10 mouse cellular contexts compared by ENCODE assay signal in the genomic region with DNA sequence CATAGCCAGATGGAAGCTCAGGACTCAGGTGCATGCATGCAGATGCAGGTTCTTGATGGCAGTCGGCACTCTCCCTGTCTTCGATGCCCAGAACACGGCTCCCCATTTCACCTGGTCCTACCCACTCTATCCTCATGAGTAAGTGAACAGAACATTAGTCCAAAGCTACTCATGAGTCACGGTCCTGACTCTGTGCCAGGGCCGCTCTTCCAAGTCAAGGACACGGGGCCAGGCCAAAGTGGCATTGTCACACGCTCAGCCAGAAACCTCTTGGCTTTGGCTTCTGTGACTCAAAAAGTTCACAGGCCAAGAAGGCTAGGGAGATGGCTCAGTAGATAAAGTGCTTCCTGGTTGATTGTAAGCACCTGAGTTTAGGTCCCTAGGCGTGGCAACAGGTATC.
DNase-seq lines count a peak whose midpoint lies in the region; ATAC-seq and TF ChIP-seq lines count a peak whose summit lies in the region.
"Had no signal": no experiment of that assay in that cellular context is flagged by ENCODE, and none has a peak within 500 bp of the region (broad histone marks: within the 10 kb centered on the region; RNA-seq: fewer than 3 reads in every experiment).

No protein-coding gene starts in this region.

- 38% methylated on average over 8 of the region's 8 CpGs for WGBS in cerebellum, adult 2 months
- 88% methylated on average over 8 of the region's 8 CpGs for WGBS in liver, postnatal 0 days (ENCODE audit: insufficient replicate concordance)
- WGBS in liver, embryonic 12.5 days (ENCODE audit: insufficient replicate concordance): 71% methylated on average over 8 of the region's 8 CpGs
- 74% methylated on average over 8 of the region's 8 CpGs for WGBS in stomach, postnatal 0 days

- TF ChIP-seq CTCF in cerebellum, adult 2 months (IDR thresholded peaks at IDR 0.05; ENCODE audit: borderline replicate concordance, insufficient read depth, low read depth, low read length): no peak
- TF ChIP-seq CTCF in liver, postnatal 0 days (IDR thresholded peaks at IDR 0.05; ENCODE audit: low read depth): no peak
- TF ChIP-seq CTCF in stomach, postnatal 0 days (IDR thresholded peaks at IDR 0.05; ENCODE audit: low read depth): no peak

- DNase-seq in cerebellum, adult 2 months: peak; percentile 16 to 46
- DNase-seq in cerebellum, adult 8-10 months: no peak
- peak; percentile 16 for DNase-seq in liver, postnatal 0 days
- DNase-seq in heart, postnatal 4 days: peak; percentile 48
- DNase-seq in stomach, postnatal 0 days (ENCODE audit: low spot score): peak; percentile 17
- DNase-seq in spleen, postnatal 14 days (ENCODE audit: low spot score in 2 of 2): no peak
- DNase-seq in frontal cortex, adult 2 months (ENCODE audit: extremely low spot score in 1 of 2, low spot score in 1 of 2): no peak
- DNase-seq: cerebellum, adult 9-11 months had no signal

- H3K27me3 ChIP-seq in cerebellum, adult 2 months (ENCODE audit: control insufficient read depth, insufficient read depth, low read length): no peaks in the 10 kb centered on the region
- H3K27me3 ChIP-seq in liver, postnatal 0 days (ENCODE audit: insufficient read depth, low read length): no peaks in the 10 kb centered on the region
- H3K27me3 ChIP-seq in liver, embryonic 12.5 days (replicated peaks): no peaks in the 10 kb centered on the region
- H3K27me3 ChIP-seq in stomach, postnatal 0 days (ENCODE audit: control insufficient read depth, insufficient read depth, low read length): no peaks in the 10 kb centered on the region
- H3K27me3 ChIP-seq: hindbrain, embryonic 12.5 days had no signal

- H3K4me2 ChIP-seq in liver, postnatal 0 days (ENCODE audit: low read depth, low read length): no peak overlapping the region
- no peak overlapping the region for H3K4me2 ChIP-seq in liver, embryonic 12.5 days
- H3K4me2 ChIP-seq in stomach, postnatal 0 days (replicated peaks; ENCODE audit: low read depth): no peak overlapping the region
- H3K4me2 ChIP-seq: hindbrain, embryonic 12.5 days had no signal

- H3K4me1 ChIP-seq in cerebellum, adult 2 months (ENCODE audit: control insufficient read depth, insufficient read depth, low read length): no peaks in the 10 kb centered on the region
- H3K4me1 ChIP-seq in liver, postnatal 0 days (ENCODE audit: insufficient read depth): no peaks in the 10 kb centered on the region
- H3K4me1 ChIP-seq in liver, embryonic 12.5 days: no peaks in the 10 kb centered on the region
- no peaks in the 10 kb centered on the region for H3K4me1 ChIP-seq in stomach, postnatal 0 days (replicated peaks; ENCODE audit: control insufficient read depth, insufficient read depth)
- H3K4me1 ChIP-seq: hindbrain, embryonic 12.5 days had no signal

- no peak for ATAC-seq in liver, postnatal 0 days
- no peak for ATAC-seq in liver, embryonic 12.5 days
- ATAC-seq in stomach, postnatal 0 days (ENCODE audit: low FRiP score, low TSS enrichment): peak; percentile 42; the same call in 1 of the 2 replicates

- TF ChIP-seq POLR2A in cerebellum, adult 2 months (IDR thresholded peaks at IDR 0.05; ENCODE audit: borderline replicate concordance, insufficient read depth, low read length): no peak

- no peak overlapping the region for H3K27ac ChIP-seq in cerebellum, adult 2 months (ENCODE audit: insufficient read depth, low read length)
- H3K27ac ChIP-seq in liver, postnatal 0 days (ENCODE audit: low read depth): no peak overlapping the region
- no peak overlapping the region for H3K27ac ChIP-seq in liver, embryonic 12.5 days
- no peak overlapping the region for H3K27ac ChIP-seq in stomach, postnatal 0 days (replicated peaks)
- H3K27ac ChIP-seq: hindbrain, embryonic 12.5 days had no signal

- H3K9ac ChIP-seq in liver, postnatal 0 days (replicated peaks): no peak overlapping the region
- H3K9ac ChIP-seq in liver, embryonic 12.5 days: no peak overlapping the region
- H3K9ac ChIP-seq in stomach, postnatal 0 days (ENCODE audit: low read length): no peak overlapping the region
- H3K9ac ChIP-seq: hindbrain, embryonic 12.5 days had no signal

- no peak for TF ChIP-seq EP300 in liver, postnatal 0 days (IDR thresholded peaks at IDR 0.05; ENCODE audit: low read depth)
- TF ChIP-seq EP300 in stomach, postnatal 0 days (optimal IDR thresholded peaks at IDR 0.05): no peak

- no peak overlapping the region for H3K4me3 ChIP-seq in cerebellum, adult 2 months (replicated peaks; ENCODE audit: insufficient read depth, low read depth, low read length)
- no peak overlapping the region for H3K4me3 ChIP-seq in liver, postnatal 0 days (ENCODE audit: low read depth, low read length)
- H3K4me3 ChIP-seq in liver, embryonic 12.5 days: no peak overlapping the region
- no peak overlapping the region for H3K4me3 ChIP-seq in stomach, postnatal 0 days (ENCODE audit: low read depth, low read length)
- H3K4me3 ChIP-seq: hindbrain, embryonic 12.5 days had no signal

- no peaks in the 10 kb centered on the region for H3K36me3 ChIP-seq in liver, postnatal 0 days (replicated peaks; ENCODE audit: insufficient read depth, low read length)
- no peaks in the 10 kb centered on the region for H3K36me3 ChIP-seq in liver, embryonic 12.5 days
- H3K36me3 ChIP-seq in stomach, postnatal 0 days (ENCODE audit: control insufficient read depth, insufficient read depth, low read length): no peaks in the 10 kb centered on the region
- H3K36me3 ChIP-seq: hindbrain, embryonic 12.5 days had no signal

- H3K9me3 ChIP-seq in liver, postnatal 0 days (ENCODE audit: low read length): no peaks in the 10 kb centered on the region
- no peaks in the 10 kb centered on the region for H3K9me3 ChIP-seq in liver, embryonic 12.5 days (replicated peaks)
- H3K9me3 ChIP-seq in stomach, postnatal 0 days (ENCODE audit: control insufficient read depth, low read length): no peaks in the 10 kb centered on the region
- H3K9me3 ChIP-seq: hindbrain, embryonic 12.5 days had no signal

Comparison
In these comparisons a context has a peak if more than half of its experiments do, and no peak if none do; other contexts are left out.
1. DNase-seq: peak in cerebellum, adult 2 months (2 of 2), liver, postnatal 0 days (single experiment), heart, postnatal 4 days (single experiment) and stomach, postnatal 0 days (single experiment); none in cerebellum, adult 8-10 months (single experiment), spleen, postnatal 14 days (0 of 2) and frontal cortex, adult 2 months (0 of 2).